Mouse (Mus musculus): ENCODE results near the gene Gm4847. TPM values are rescaled to one million over a fixed set of nuclear protein-coding genes. Genes with fewer than 3 reads are reported as not detected.

Gene Gm4847
- not detected in 2 replicates for polyA plus RNA-seq (2015; fragmentation: Nextera tagmentation; extraction: Ambion mirVana)

- H3K9ac ChIP-seq = no peak within 1 kb of the TSS
- whole genome bisulfite sequencing = 89% methylated on average over 2 of the region's 2 CpGs
- ATAC-seq = no peak
These were observed at the start of gene Gm4847 for GRCm38 (mm10) chr1:166647593-166647992. TSS of gene Gm4847 (minus strand) at chr1:166647693.

GRCm38 (mm10) chr1:166681745-166682144, 34.3 kb upstream of the Gm4847 start, which contains the start of gene Fmo9:
TSS of gene Fmo9 (minus strand) at chr1:166681845.
- no peak for ATAC-seq
- H3K4me3 ChIP-seq = no peak within 1 kb of the TSS
- no peaks in the 10 kb centered on the region for H3K27me3 ChIP-seq
- 78% methylated on average over 1 of the region's 1 CpGs for WGBS
- H3K27ac ChIP-seq = no peak within 1 kb of the TSS
- H3K4me2 ChIP-seq = no peak within 1 kb of the TSS
- H3K36me3 ChIP-seq (ENCODE audit: poor library complexity, severe bottlenecking) = no peaks in the 10 kb centered on the region
- H3K9ac ChIP-seq = no peak within 1 kb of the TSS
- no peaks in the 10 kb centered on the region for H3K9me3 ChIP-seq (replicated peaks)
- no peaks in the 10 kb centered on the region for H3K4me1 ChIP-seq

More at GRCm38 (mm10) chr1:166647593-166647992, at the start of gene Gm4847:
- Histone ChIP-seq H3K4me1 (no peaks in the 10 kb centered on the region), H3K36me3 (ENCODE audit: poor library complexity, severe bottlenecking) (no peaks in the 10 kb centered on the region), H3K4me2 (no peak within 1 kb of the TSS), H3K27ac (no peak within 1 kb of the TSS), H3K27me3 (no peaks in the 10 kb centered on the region), H3K4me3 (no peak within 1 kb of the TSS), H3K9me3 (replicated peaks) (no peaks in the 10 kb centered on the region)

- Histone ChIP-seq H3K27ac (no peak overlapping the region), H3K9me3 (replicated peaks) (no peaks in the 10 kb centered on the region), H3K4me2 (no peak overlapping the region), H3K9ac (no peak overlapping the region), H3K36me3 (ENCODE audit: poor library complexity, severe bottlenecking) (no peaks in the 10 kb centered on the region), H3K4me3 (no peak overlapping the region), H3K4me1 (no peaks in the 10 kb centered on the region), H3K27me3 (no peaks in the 10 kb centered on the region)
- 82% methylated on average over 5 of the region's 5 CpGs for WGBS
- no peak for ATAC-seq
These were observed 21.8 kb upstream of the Gm4847 start for GRCm38 (mm10) chr1:166669264-166669663.

GRCm38 (mm10) chr1:166660800-166661199, 13.3 kb upstream of the Gm4847 start:
- H3K4me3 ChIP-seq = no peak overlapping the region

More at GRCm38 (mm10) chr1:166660800-166661199, 13.3 kb upstream of the Gm4847 start:
- H3K9ac ChIP-seq = no peak overlapping the region
- ATAC-seq = no peak
- no peak overlapping the region for H3K4me2 ChIP-seq
- WGBS = 92% methylated on average over 8 of the region's 8 CpGs
- no peaks in the 10 kb centered on the region for H3K27me3 ChIP-seq
- H3K36me3 ChIP-seq (ENCODE audit: poor library complexity, severe bottlenecking) = no peaks in the 10 kb centered on the region
- no peaks in the 10 kb centered on the region for H3K9me3 ChIP-seq (replicated peaks)
- H3K27ac ChIP-seq = no peak overlapping the region
- H3K4me1 ChIP-seq = no peaks in the 10 kb centered on the region

Small RNA genes within 50 kb of the gene (microRNA-seq; reads per million reads assigned to microRNA genes)
- gene Gm22992 = not detected

Other genes with a start within 250 kb of the Gm4847 start
- 33.4 and 37.6 TPM in 2 replicates for gene Pogk, start 237.8 kb downstream of the Gm4847 start, polyA plus RNA-seq (2015; fragmentation: Nextera tagmentation; extraction: Ambion mirVana)
- not detected in 2 replicates for gene Gm4846, start 150.1 kb downstream of the Gm4847 start, polyA plus RNA-seq (2015; fragmentation: Nextera tagmentation; extraction: Ambion mirVana)
- not detected in 2 replicates for gene Fmo9, start 34.2 kb upstream of the Gm4847 start, polyA plus RNA-seq (2015; fragmentation: Nextera tagmentation; extraction: Ambion mirVana)